Mouse (Mus musculus): ENCODE measurements around the gene Cotl1.

DNA sequence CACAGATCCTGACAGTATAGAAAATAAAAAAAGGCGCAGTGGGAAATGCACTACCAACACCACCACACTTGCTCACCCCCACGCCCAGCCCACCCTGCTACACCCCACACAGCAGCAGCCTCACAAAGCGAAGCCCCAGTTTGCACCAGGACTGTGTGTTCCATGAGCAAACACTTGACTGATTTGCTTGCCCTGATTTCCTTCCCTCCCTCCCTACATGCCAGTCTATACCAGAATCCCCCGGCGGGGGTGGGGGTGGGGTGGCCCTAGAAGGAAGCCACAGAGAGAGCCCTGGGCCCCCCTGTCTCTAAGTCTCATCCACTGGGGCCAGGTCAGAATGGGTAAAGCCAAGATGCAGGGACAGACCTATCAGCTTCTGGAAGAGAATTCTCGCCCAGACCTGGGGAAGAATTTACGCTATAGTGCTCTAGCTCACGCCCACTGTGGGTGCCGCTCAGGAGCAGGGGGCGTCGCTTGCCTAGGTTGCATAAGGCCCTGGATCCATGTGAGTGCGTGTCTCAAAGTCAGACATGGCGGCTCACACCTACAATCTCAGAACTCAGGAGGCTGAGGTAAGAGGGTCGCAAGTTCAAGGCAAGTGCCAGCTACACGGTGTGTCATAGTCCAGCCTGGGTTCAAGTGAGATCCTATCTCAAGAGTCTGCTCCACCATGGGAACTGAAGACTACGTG is 7.0 kb upstream of the Cotl1 start:
- no peak for TF ChIP-seq CTCF (IDR thresholded peaks at IDR 0.05)
- TF ChIP-seq EP300 (IDR thresholded peaks at IDR 0.05) = no peak
